Mouse (Mus musculus): ENCODE results near the gene Fosb. TPM values are rescaled to one million over a fixed set of nuclear protein-coding genes. Genes with fewer than 3 reads are reported as not detected.
A peak's percentile ranks its signal among the peaks of the same experiment; 100 is the strongest.

The Fosb gene
- polyA plus RNA-seq, 1 experiment from 2014 or later, result not detected

DNA sequence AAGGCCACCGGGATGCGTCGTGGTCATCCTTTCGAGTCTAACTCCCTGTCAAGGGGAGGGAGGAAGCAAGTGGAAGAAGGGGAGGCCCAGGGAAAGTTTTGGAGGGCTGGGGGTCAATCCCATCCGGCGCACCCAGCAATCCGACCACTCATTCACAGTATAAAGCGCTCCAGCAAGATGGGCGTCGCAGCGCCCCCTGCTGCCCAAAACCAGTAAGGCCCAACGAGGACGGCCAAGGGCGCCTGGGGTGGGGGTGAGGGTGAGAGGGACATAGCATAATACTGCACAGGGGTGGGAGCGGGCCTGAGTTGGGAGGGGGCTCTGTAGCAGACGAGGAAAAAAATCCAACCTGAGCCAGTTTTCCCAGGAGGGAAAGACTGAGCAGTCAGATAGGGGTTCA is 6.1 kb downstream of the Fosb start:
- ATAC-seq (replicated peaks; ENCODE audit: insufficient number of reproducible peaks, low FRiP score, low TSS enrichment, low read depth) (no peak), DNase-seq (ENCODE audit: low spot score) (peak; percentile 86)
- under 1% methylated on average over 16 of the region's 16 CpGs for WGBS
- Histone ChIP-seq H3K4me1 (ENCODE audit: control insufficient read depth, insufficient read depth, low read length) (peaks cover 6% of the 10 kb centered on the region), H3K9ac (replicated peaks; ENCODE audit: low read length) (no peak overlapping the region), H3K9me3 (replicated peaks; ENCODE audit: control insufficient read depth, low read length) (no peaks in the 10 kb centered on the region), H3K4me3 (ENCODE audit: low read depth, low read length) (peak overlapping the region; percentile 14; the same call in 1 of the 2 replicates), H3K27ac (replicated peaks; ENCODE audit: low read depth, low read length) (no peak overlapping the region), H3K4me2 (ENCODE audit: low read depth, low read length) (peak overlapping the region; percentile 14), H3K27me3 (ENCODE audit: control insufficient read depth, insufficient read depth, low read length) (peaks cover 45% of the 10 kb centered on the region), H3K36me3 (replicated peaks; ENCODE audit: control insufficient read depth, insufficient read depth, low read depth, low read length) (no peaks in the 10 kb centered on the region)

GRCm38 (mm10) chr7:19303046-19303305 is 6.9 kb downstream of the Fosb start:
- Histone ChIP-seq H3K27me3 (ENCODE audit: control insufficient read depth, insufficient read depth, low read length) (peaks cover 45% of the 10 kb centered on the region), H3K27ac (replicated peaks; ENCODE audit: low read depth, low read length) (no peak overlapping the region), H3K4me1 (ENCODE audit: control insufficient read depth, insufficient read depth, low read length) (peaks cover 6% of the 10 kb centered on the region), H3K9ac (replicated peaks; ENCODE audit: low read length) (no peak overlapping the region), H3K9me3 (replicated peaks; ENCODE audit: control insufficient read depth, low read length) (no peaks in the 10 kb centered on the region), H3K4me2 (ENCODE audit: low read depth, low read length) (no peak overlapping the region), H3K4me3 (ENCODE audit: low read depth, low read length) (no peak overlapping the region), H3K36me3 (replicated peaks; ENCODE audit: control insufficient read depth, insufficient read depth, low read depth, low read length) (no peaks in the 10 kb centered on the region)
- 68% methylated on average over 12 of the region's 12 CpGs for WGBS
- ATAC-seq (replicated peaks; ENCODE audit: insufficient number of reproducible peaks, low FRiP score, low TSS enrichment, low read depth) (no peak), DNase-seq (ENCODE audit: low spot score) (no peak)

DNA sequence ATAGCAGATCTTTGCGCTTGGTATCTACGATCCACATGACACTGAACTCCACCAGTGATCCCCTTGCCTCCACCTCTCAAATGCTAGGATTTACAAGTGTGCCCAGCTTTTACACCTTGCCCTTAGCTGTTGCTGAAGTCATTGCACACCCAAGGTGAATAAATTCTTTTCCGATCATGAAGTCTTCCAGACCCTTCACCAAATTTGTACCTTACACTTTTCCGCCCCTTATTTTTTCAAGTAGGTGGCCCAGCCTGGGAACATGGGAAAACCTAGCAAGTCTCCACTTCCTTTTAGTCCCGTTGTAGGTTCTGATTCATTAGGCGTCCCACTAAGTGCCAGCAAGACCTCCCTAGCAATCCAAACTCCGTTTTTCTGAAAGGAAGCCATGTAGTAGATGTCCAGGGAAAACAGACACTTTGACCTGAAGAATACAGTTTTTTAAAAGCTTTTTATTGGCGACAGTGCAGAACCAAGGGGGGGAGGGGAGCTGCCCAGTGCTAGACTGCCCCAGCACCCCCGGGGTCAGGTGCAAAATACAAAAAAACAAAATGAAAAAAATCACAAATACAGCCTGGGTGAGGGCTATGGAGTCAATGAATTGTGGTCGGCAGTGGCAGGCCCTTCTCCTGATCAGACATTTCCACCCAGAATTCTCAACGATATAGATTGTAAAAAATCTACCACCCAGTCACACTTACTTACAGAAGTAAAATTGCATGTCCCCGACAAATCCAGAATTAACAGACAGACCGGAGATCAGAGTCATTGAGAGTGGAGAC is 7.4 kb downstream of the Fosb start:
- WGBS, result 52% methylated on average over 13 of the region's 13 CpGs
- H3K4me3 ChIP-seq (ENCODE audit: low read depth, low read length), result no peak overlapping the region; the same call in 1 of the 2 replicates
- peaks cover 45% of the 10 kb centered on the region for H3K27me3 ChIP-seq (ENCODE audit: control insufficient read depth, insufficient read depth, low read length)
- peaks cover 6% of the 10 kb centered on the region for H3K4me1 ChIP-seq (ENCODE audit: control insufficient read depth, insufficient read depth, low read length)
- H3K27ac ChIP-seq (replicated peaks; ENCODE audit: low read depth, low read length), result no peak overlapping the region
- H3K36me3 ChIP-seq (replicated peaks; ENCODE audit: control insufficient read depth, insufficient read depth, low read depth, low read length), result no peaks in the 10 kb centered on the region
- H3K4me2 ChIP-seq (ENCODE audit: low read depth, low read length), result no peak overlapping the region
- no peak for DNase-seq (ENCODE audit: low spot score)
- H3K9me3 ChIP-seq (replicated peaks; ENCODE audit: control insufficient read depth, low read length), result no peaks in the 10 kb centered on the region
- H3K9ac ChIP-seq (replicated peaks; ENCODE audit: low read length), result no peak overlapping the region
- no peak for ATAC-seq (replicated peaks; ENCODE audit: insufficient number of reproducible peaks, low FRiP score, low TSS enrichment, low read depth)

DNA sequence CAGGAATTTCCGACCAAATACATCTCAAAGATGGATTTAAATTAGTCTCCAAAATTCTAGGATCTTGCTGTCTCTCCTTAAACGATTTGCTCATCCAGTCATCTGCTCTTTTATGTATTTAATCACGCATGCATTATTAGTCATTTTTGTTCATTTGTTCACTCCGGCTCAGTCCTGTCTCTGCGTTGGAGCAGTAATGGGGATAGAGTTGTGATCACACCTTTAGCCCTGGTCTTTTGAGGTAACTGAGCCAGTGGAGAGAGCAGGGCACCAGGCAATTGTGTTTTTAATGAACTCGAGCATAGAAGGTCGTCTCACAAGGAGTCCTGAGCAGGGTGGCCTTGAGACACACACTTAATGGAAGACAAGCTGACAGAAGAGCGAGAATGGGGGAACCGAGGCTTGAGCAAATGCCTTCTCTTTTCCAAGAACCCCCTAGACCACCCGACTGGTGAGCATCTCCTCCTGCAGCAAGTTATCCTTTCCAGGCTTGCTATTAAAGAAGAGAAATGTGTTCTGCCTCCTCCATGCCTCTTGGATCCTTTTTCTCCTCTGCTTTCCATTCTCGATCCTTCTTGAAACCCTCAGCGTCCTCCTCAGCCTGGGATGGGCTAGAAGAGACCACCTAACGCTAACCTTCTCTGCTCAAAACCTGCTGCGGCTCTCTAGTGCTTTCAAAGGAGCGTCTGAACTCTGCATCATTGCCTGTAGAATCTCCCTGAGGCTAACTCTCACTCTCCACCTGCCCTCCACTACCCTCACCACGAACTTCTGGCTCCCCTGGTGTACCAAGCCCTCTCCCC is 8.2 kb downstream of the Fosb start:
- H3K9ac ChIP-seq (replicated peaks; ENCODE audit: low read length), result no peak overlapping the region
- no peaks in the 10 kb centered on the region for H3K36me3 ChIP-seq (replicated peaks; ENCODE audit: control insufficient read depth, insufficient read depth, low read depth, low read length)
- H3K4me3 ChIP-seq (ENCODE audit: low read depth, low read length), result peak overlapping the region; percentile 12; the same call in 1 of the 2 replicates
- no peak overlapping the region for H3K27ac ChIP-seq (replicated peaks; ENCODE audit: low read depth, low read length)
- WGBS, result 12% methylated on average over 16 of the region's 16 CpGs
- ATAC-seq (replicated peaks; ENCODE audit: insufficient number of reproducible peaks, low FRiP score, low TSS enrichment, low read depth) (no peak), DNase-seq (ENCODE audit: low spot score) (no peak)
- H3K4me2 ChIP-seq (ENCODE audit: low read depth, low read length), result peak overlapping the region; percentile 30
- no peaks in the 10 kb centered on the region for H3K9me3 ChIP-seq (replicated peaks; ENCODE audit: control insufficient read depth, low read length)
- H3K4me1 ChIP-seq (ENCODE audit: control insufficient read depth, insufficient read depth, low read length), result peaks cover 6% of the 10 kb centered on the region
- peaks cover 45% of the 10 kb centered on the region for H3K27me3 ChIP-seq (ENCODE audit: control insufficient read depth, insufficient read depth, low read length)

GRCm38 (mm10) chr7:19300501-19301421 is 9.1 kb downstream of the Fosb start:
- H3K9ac ChIP-seq (replicated peaks; ENCODE audit: low read length), result no peak overlapping the region
- H3K4me3 ChIP-seq (ENCODE audit: low read depth, low read length), result peak overlapping the region; percentile 29; the same call in 1 of the 2 replicates
- H3K4me2 ChIP-seq (ENCODE audit: low read depth, low read length), result peak overlapping the region; percentile 30
- no peaks in the 10 kb centered on the region for H3K9me3 ChIP-seq (replicated peaks; ENCODE audit: control insufficient read depth, low read length)
- H3K4me1 ChIP-seq (ENCODE audit: control insufficient read depth, insufficient read depth, low read length), result peaks cover 6% of the 10 kb centered on the region
- no peaks in the 10 kb centered on the region for H3K36me3 ChIP-seq (replicated peaks; ENCODE audit: control insufficient read depth, insufficient read depth, low read depth, low read length)
- peak; percentile 88 for DNase-seq (ENCODE audit: low spot score)
- peaks cover 36% of the 10 kb centered on the region for H3K27me3 ChIP-seq (ENCODE audit: control insufficient read depth, insufficient read depth, low read length)
- WGBS, result under 1% methylated on average over 29 of the region's 29 CpGs
- H3K27ac ChIP-seq (replicated peaks; ENCODE audit: low read depth, low read length), result no peak overlapping the region
- ATAC-seq (replicated peaks; ENCODE audit: insufficient number of reproducible peaks, low FRiP score, low TSS enrichment, low read depth), result peak; percentile 65

DNA sequence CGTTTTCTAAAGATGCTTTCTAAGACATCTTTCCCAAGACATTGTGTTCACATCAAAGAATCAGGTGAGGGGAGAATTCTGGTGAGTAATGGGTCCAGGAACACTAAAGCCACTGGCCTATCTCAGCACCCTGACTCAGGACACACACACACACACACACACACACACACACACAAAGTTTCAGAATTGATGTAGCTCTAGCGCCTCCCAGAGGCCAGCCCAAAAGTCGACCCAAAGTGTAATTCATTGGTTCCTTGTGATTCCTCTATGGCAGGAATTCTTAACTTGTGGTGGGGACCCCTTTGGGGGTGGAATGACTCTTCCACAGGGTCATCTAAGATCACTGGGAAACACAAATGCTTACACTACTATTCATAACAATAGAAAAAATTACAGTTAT is 10.7 kb downstream of the Fosb start:
- Histone ChIP-seq H3K9me3 (replicated peaks; ENCODE audit: control insufficient read depth, low read length) (no peaks in the 10 kb centered on the region), H3K9ac (replicated peaks; ENCODE audit: low read length) (no peak overlapping the region), H3K4me2 (ENCODE audit: low read depth, low read length) (no peak overlapping the region), H3K27me3 (ENCODE audit: control insufficient read depth, insufficient read depth, low read length) (peaks cover 22% of the 10 kb centered on the region), H3K36me3 (replicated peaks; ENCODE audit: control insufficient read depth, insufficient read depth, low read depth, low read length) (no peaks in the 10 kb centered on the region), H3K4me3 (ENCODE audit: low read depth, low read length) (no peak overlapping the region), H3K27ac (replicated peaks; ENCODE audit: low read depth, low read length) (no peak overlapping the region), H3K4me1 (ENCODE audit: control insufficient read depth, insufficient read depth, low read length) (no peaks in the 10 kb centered on the region)
- 25% methylated on average over 3 of the region's 3 CpGs for WGBS
- ATAC-seq (replicated peaks; ENCODE audit: insufficient number of reproducible peaks, low FRiP score, low TSS enrichment, low read depth) (no peak), DNase-seq (ENCODE audit: low spot score) (peak; percentile 68)

- WGBS, result 93% methylated on average over 5 of the region's 5 CpGs
- Histone ChIP-seq H3K4me2 (ENCODE audit: low read depth, low read length) (no peak overlapping the region), H3K36me3 (replicated peaks; ENCODE audit: control insufficient read depth, insufficient read depth, low read depth, low read length) (no peaks in the 10 kb centered on the region)
Observed at GRCm38 (mm10) chr7:19297794-19298193, 12.1 kb downstream of the Fosb start.

More at GRCm38 (mm10) chr7:19297794-19298193, 12.1 kb downstream of the Fosb start:
- no peaks in the 10 kb centered on the region for H3K9me3 ChIP-seq (replicated peaks; ENCODE audit: control insufficient read depth, low read length)
- H3K4me1 ChIP-seq (ENCODE audit: control insufficient read depth, insufficient read depth, low read length), result no peaks in the 10 kb centered on the region
- H3K27ac ChIP-seq (replicated peaks; ENCODE audit: low read depth, low read length), result no peak overlapping the region
- DNase-seq (ENCODE audit: low spot score), result no peak
- H3K27me3 ChIP-seq (ENCODE audit: control insufficient read depth, insufficient read depth, low read length), result peaks cover 10% of the 10 kb centered on the region
- no peak overlapping the region for H3K4me3 ChIP-seq (ENCODE audit: low read depth, low read length)
- ATAC-seq (replicated peaks; ENCODE audit: insufficient number of reproducible peaks, low FRiP score, low TSS enrichment, low read depth), result no peak
- H3K9ac ChIP-seq (replicated peaks; ENCODE audit: low read length), result no peak overlapping the region

All from embryonic facial prominence, embryonic 11.5 days (tissue).